Mouse (Mus musculus) heart, embryonic 11.5 days (tissue): ENCODE results near the gene Zfp641. TPM values are rescaled to one million over a fixed set of nuclear protein-coding genes. Genes with fewer than 3 reads are reported as not detected.

Experiments used
- ATAC-seq: fragments of 200-750 bp; cut with Nextera tagmentation; replicated peaks from 2 replicates; pipeline ENCODE4 v1.8.0; 2017; ENCODE audit warnings: moderate library complexity; ENCODE audit not compliant: insufficient number of reproducible peaks, low FRiP score, low TSS enrichment
- H3K27ac ChIP-seq: fragments of 300-500 bp; sonication (generic); 2 replicates; pipeline ENCODE4 v1.5.1; 2014; ENCODE audit warnings: mild to moderate bottlenecking, low read depth, low read length
- H3K27me3 ChIP-seq: fragments of 300-500 bp; sonication (generic); 2 replicates; pipeline ENCODE4 v1.6.1; 2014; ENCODE audit warnings: mild to moderate bottlenecking, low read length, mixed read lengths; ENCODE audit not compliant: control insufficient read depth, insufficient read depth
- H3K36me3 ChIP-seq: fragments of 300-500 bp; sonication (generic); 2 replicates; pipeline ENCODE4 v1.6.1; 2014; ENCODE audit warnings: mild to moderate bottlenecking, low read length, moderate library complexity, mixed read lengths; ENCODE audit not compliant: control insufficient read depth, insufficient read depth
- H3K4me1 ChIP-seq: fragments of 300-500 bp; sonication (generic); 2 replicates; pipeline ENCODE4 v1.6.1; 2014; ENCODE audit warnings: low read length; ENCODE audit not compliant: control insufficient read depth, insufficient read depth
- H3K4me2 ChIP-seq: fragments of 300-500 bp; sonication (generic); 2 replicates; pipeline ENCODE4 v1.6.1; 2014; ENCODE audit warnings: mild to moderate bottlenecking, moderate library complexity
- H3K4me3 ChIP-seq: fragments of 300-500 bp; sonication (generic); 2 replicates; pipeline ENCODE4 v1.5.1; 2014; ENCODE audit warnings: low read depth, low read length
- H3K9ac ChIP-seq: fragments of 300-500 bp; sonication (generic); 2 replicates; pipeline ENCODE4 v1.6.1; 2014; ENCODE audit warnings: mild to moderate bottlenecking, low read depth, low read length, moderate library complexity
- H3K9me3 ChIP-seq: fragments of 300-500 bp; sonication (generic); replicated peaks from 2 replicates; pipeline ENCODE4 v1.6.1; 2016; ENCODE audit warnings: low read length; ENCODE audit not compliant: control insufficient read depth
- WGBS: fragments of 180-500 bp; shearing (Covaris S2); extraction: QIAGEN DNeasy Blood & Tissue Kit; methylation state at CpG from one replicate; pipeline ENCODE4 v1.1.7; 2014; ENCODE audit not compliant: insufficient replicate concordance; 5-methylcytosine and 5-hydroxymethylcytosine counted together
- polyA plus RNA-seq: library from polyadenylated mRNA; unstranded; fragments of >200 nt; fragmentation: Nextera tagmentation; extraction: Ambion mirVana; gene quantifications from 2 replicates; pipeline ENCODE4 v1.2.1, GENCODE M21; 2014

Gene Zfp641
- polyA plus RNA-seq, 1 experiment from 2014 or later = 0.92 TPM

GRCm38 (mm10) chr15:98257193-98257592 lies 38.8 kb downstream of the Zfp641 start, which contains the start of gene H1fnt:
Gene H1fnt, minus strand, starts transcription at chr15:98257293.
- Histone ChIP-seq H3K27me3 (no peaks in the 10 kb centered on the region), H3K27ac (no peak within 1 kb of the TSS), H3K4me2 (no peak within 1 kb of the TSS), H3K4me1 (no peaks in the 10 kb centered on the region), H3K9me3 (no peaks in the 10 kb centered on the region), H3K9ac (no peak within 1 kb of the TSS), H3K4me3 (no peak within 1 kb of the TSS), H3K36me3 (no peaks in the 10 kb centered on the region)
- ATAC-seq = no peak
- 76% methylated on average over 8 of the region's 8 CpGs for WGBS

DNA sequence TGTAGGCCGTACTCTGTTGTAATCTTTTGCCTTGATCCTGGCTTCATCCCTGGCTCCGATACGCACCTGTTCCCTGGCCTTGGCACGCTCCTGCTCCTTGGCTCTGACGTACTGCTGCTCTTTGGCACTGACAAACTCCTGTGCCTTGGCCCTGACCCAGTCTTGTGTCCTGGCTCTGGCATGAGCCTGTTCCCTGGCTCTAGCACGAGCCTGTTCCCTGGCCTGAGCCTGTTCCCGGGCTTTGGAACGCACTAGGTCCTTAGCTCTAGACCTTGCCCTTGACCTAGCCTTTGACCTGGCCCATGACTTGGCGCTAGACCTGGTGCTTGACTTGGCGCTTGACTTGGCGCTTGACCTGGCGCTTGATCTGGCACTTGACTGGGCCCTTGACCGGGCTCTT lies 39.7 kb downstream of the Zfp641 start:
- Histone ChIP-seq H3K4me2 (no peak overlapping the region), H3K36me3 (no peaks in the 10 kb centered on the region), H3K9ac (no peak overlapping the region), H3K4me3 (no peak overlapping the region), H3K4me1 (no peaks in the 10 kb centered on the region), H3K27ac (no peak overlapping the region), H3K9me3 (no peaks in the 10 kb centered on the region), H3K27me3 (no peaks in the 10 kb centered on the region)
- ATAC-seq = no peak
- 88% methylated on average over 13 of the region's 13 CpGs for WGBS

Other genes with a start within 250 kb of the Zfp641 start
- gene Pfkm, start 203.6 kb downstream of the Zfp641 start, polyA plus RNA-seq = 49.3 and 68.3 TPM in 2 replicates
- gene Senp1, start 202.4 kb downstream of the Zfp641 start, polyA plus RNA-seq = 24.3 and 25.1 TPM in 2 replicates
- 81.7 and 86.7 TPM in 2 replicates for gene Asb8, start 130.5 kb downstream of the Zfp641 start, polyA plus RNA-seq
- gene Ccdc184, start 129.0 kb downstream of the Zfp641 start, polyA plus RNA-seq = 1.2 and 1.3 TPM in 2 replicates
- gene Olfr288, start 100.6 kb downstream of the Zfp641 start, polyA plus RNA-seq = not detected in 2 replicates
- gene Gm44579, start 75.2 kb downstream of the Zfp641 start, polyA plus RNA-seq = not detected in 2 replicates
- not detected in 2 replicates for gene Olfr287, start 75.1 kb downstream of the Zfp641 start, polyA plus RNA-seq
- not detected in 2 replicates for gene Olfr286, start 61.7 kb downstream of the Zfp641 start, polyA plus RNA-seq
- gene H1fnt, start 38.9 kb downstream of the Zfp641 start, polyA plus RNA-seq = not detected in 2 replicates
- gene Olfr285, start 21.2 kb upstream of the Zfp641 start, polyA plus RNA-seq = not detected in 2 replicates
- gene Olfr284, start 44.8 kb upstream of the Zfp641 start, polyA plus RNA-seq = not detected in 2 replicates
- gene Olfr283, start 84.8 kb upstream of the Zfp641 start, polyA plus RNA-seq = not detected in 2 replicates
- not detected in 2 replicates for gene Olfr282, start 135.1 kb upstream of the Zfp641 start, polyA plus RNA-seq
- not detected in 2 replicates for gene Olfr281, start 156.4 kb upstream of the Zfp641 start, polyA plus RNA-seq
- gene OR5BS1P, start 173.7 kb upstream of the Zfp641 start, polyA plus RNA-seq = not detected in 2 replicates
- gene Lalba, start 186.6 kb upstream of the Zfp641 start, polyA plus RNA-seq = not detected in 2 replicates
- gene Olfr279, start 196.2 kb upstream of the Zfp641 start, polyA plus RNA-seq = not detected in 2 replicates
- gene Kansl2, start 238.1 kb upstream of the Zfp641 start, polyA plus RNA-seq = 75.9 and 77.5 TPM in 2 replicates